7 mouse cellular contexts compared by ENCODE assay signal in the genomic region with DNA sequence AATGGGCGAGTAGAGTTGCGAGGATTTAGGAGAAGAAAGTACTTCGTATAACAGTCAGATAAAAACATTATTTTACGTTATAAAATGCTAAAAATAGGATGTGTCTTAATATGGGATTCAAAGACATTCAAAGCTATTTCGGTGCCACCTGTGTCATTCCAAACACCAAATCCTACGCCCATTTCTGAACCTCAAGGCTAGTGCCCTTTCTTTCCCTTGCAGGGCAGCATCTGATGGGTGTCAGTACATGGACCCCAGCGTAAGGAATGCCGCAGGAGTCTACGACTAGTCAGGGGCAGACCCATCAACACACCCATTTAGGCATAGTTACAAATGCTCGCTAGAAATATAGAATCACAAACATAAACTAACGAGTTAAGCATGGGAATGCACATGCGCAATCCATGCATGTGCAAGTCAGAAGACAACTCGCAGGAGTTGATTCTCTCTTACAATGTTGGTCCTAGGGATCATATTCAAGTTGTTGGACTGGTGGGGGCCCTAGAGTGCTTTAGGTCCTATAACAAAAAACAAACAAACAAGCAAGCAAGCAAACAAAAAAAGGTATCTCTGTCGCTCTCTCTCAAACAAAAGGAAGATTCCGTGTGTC.
DNase-seq lines count a peak whose midpoint lies in the region; ATAC-seq and TF ChIP-seq lines count a peak whose summit lies in the region.

No protein-coding gene starts in this region.

- H3K9me3 ChIP-seq in kidney, postnatal 0 days (replicated peaks; ENCODE audit: low read length): no peaks in the 10 kb centered on the region
- no peaks in the 10 kb centered on the region for H3K9me3 ChIP-seq in embryonic facial prominence, embryonic 10.5 days
- no peaks in the 10 kb centered on the region for H3K9me3 ChIP-seq in forebrain, postnatal 0 days (ENCODE audit: low read length)
- no peaks in the 10 kb centered on the region for H3K9me3 ChIP-seq in midbrain, postnatal 0 days (ENCODE audit: low read length)

- TF ChIP-seq CTCF in kidney, postnatal 0 days (IDR thresholded peaks at IDR 0.05; ENCODE audit: low read depth): no peak
- no peak for TF ChIP-seq CTCF in forebrain, postnatal 0 days (IDR thresholded peaks at IDR 0.05; ENCODE audit: low read depth)
- TF ChIP-seq CTCF in midbrain, postnatal 0 days (IDR thresholded peaks at IDR 0.05): no peak

- H3K27ac ChIP-seq in kidney, postnatal 0 days: no peak overlapping the region
- peak overlapping the region; percentile 71; the same call in 1 of the 2 replicates for H3K27ac ChIP-seq in embryonic facial prominence, embryonic 10.5 days (replicated peaks)
- peak overlapping the region; percentile 29; the same call in 1 of the 2 replicates for H3K27ac ChIP-seq in forebrain, postnatal 0 days (ENCODE audit: low read depth, low read length)
- no peak overlapping the region for H3K27ac ChIP-seq in midbrain, postnatal 0 days (ENCODE audit: low read depth, low read length)

- no peak overlapping the region for H3K4me2 ChIP-seq in kidney, postnatal 0 days (ENCODE audit: low read length)
- peak overlapping the region; percentile 60 for H3K4me2 ChIP-seq in forebrain, postnatal 0 days (ENCODE audit: low read depth)
- H3K4me2 ChIP-seq in midbrain, postnatal 0 days (ENCODE audit: low read depth, low read length, poor library complexity, severe bottlenecking): peak overlapping the region; percentile 62

- 51% methylated on average over 15 of the region's 15 CpGs for WGBS in kidney, postnatal 0 days
- WGBS in embryonic facial prominence, embryonic 10.5 days: 31% methylated on average over 15 of the region's 15 CpGs
- 25% methylated on average over 15 of the region's 15 CpGs for WGBS in forebrain, postnatal 0 days
- 29% methylated on average over 15 of the region's 15 CpGs for WGBS in midbrain, postnatal 0 days

- H3K27me3 ChIP-seq in kidney, postnatal 0 days (ENCODE audit: insufficient read depth, low read length): no peaks in the 10 kb centered on the region
- no peaks in the 10 kb centered on the region for H3K27me3 ChIP-seq in embryonic facial prominence, embryonic 10.5 days (replicated peaks; ENCODE audit: low read depth, poor library complexity, severe bottlenecking)
- H3K27me3 ChIP-seq in forebrain, postnatal 0 days (ENCODE audit: insufficient read depth, low read length): no peaks in the 10 kb centered on the region
- H3K27me3 ChIP-seq in midbrain, postnatal 0 days (ENCODE audit: insufficient read depth, low read length): no peaks in the 10 kb centered on the region

- no peaks in the 10 kb centered on the region for H3K36me3 ChIP-seq in kidney, postnatal 0 days (ENCODE audit: insufficient read depth, low read length)
- no peaks in the 10 kb centered on the region for H3K36me3 ChIP-seq in embryonic facial prominence, embryonic 10.5 days (replicated peaks)
- H3K36me3 ChIP-seq in forebrain, postnatal 0 days (ENCODE audit: insufficient read depth): no peaks in the 10 kb centered on the region
- H3K36me3 ChIP-seq in midbrain, postnatal 0 days (ENCODE audit: insufficient read depth, low read length): no peaks in the 10 kb centered on the region

- H3K9ac ChIP-seq in kidney, postnatal 0 days (ENCODE audit: low read depth, low read length): no peak overlapping the region
- no peak overlapping the region for H3K9ac ChIP-seq in forebrain, postnatal 0 days
- no peak overlapping the region for H3K9ac ChIP-seq in midbrain, postnatal 0 days (replicated peaks; ENCODE audit: low read length, poor library complexity, severe bottlenecking)

- no peaks in the 10 kb centered on the region for H3K4me1 ChIP-seq in kidney, postnatal 0 days (replicated peaks; ENCODE audit: insufficient read depth, low read length)
- peaks cover 35% of the 10 kb centered on the region for H3K4me1 ChIP-seq in embryonic facial prominence, embryonic 10.5 days
- H3K4me1 ChIP-seq in forebrain, postnatal 0 days (ENCODE audit: insufficient read depth): peaks cover 16% of the 10 kb centered on the region
- H3K4me1 ChIP-seq in midbrain, postnatal 0 days (ENCODE audit: insufficient read depth, low read length): peaks cover 5% of the 10 kb centered on the region; the same call in 1 of the 2 replicates

- DNase-seq in kidney, postnatal 0 days (ENCODE audit: low spot score): no peak
- DNase-seq in kidney, adult 8-10 months: no peak
- DNase-seq in embryonic facial prominence, embryonic 10.5 days (ENCODE audit: low spot score): peak; percentile 12
- DNase-seq in forebrain, postnatal 0 days: peak; percentile 44
- no peak for DNase-seq in midbrain, postnatal 0 days (ENCODE audit: low spot score)
- no peak for DNase-seq in testis, postnatal 10 days (ENCODE audit: low spot score)
- DNase-seq in layer of hippocampus, adult 8-10 months (ENCODE audit: low spot score in 2 of 2): no peak

- ATAC-seq in kidney, postnatal 0 days (replicated peaks; ENCODE audit: low FRiP score, low read depth): no peak
- no peak; the same call in 1 of the 2 replicates for ATAC-seq in forebrain, postnatal 0 days
- ATAC-seq in midbrain, postnatal 0 days (ENCODE audit: low FRiP score): no peak

- peak overlapping the region; percentile 35; the same call in 1 of the 2 replicates for H3K4me3 ChIP-seq in kidney, postnatal 0 days (replicated peaks; ENCODE audit: low read depth, low read length)
- peak overlapping the region; percentile 61 for H3K4me3 ChIP-seq in embryonic facial prominence, embryonic 10.5 days
- H3K4me3 ChIP-seq in forebrain, postnatal 0 days (ENCODE audit: low read depth, low read length): no peak overlapping the region
- H3K4me3 ChIP-seq in midbrain, postnatal 0 days (ENCODE audit: low read depth, low read length): no peak overlapping the region

Comparison
In these comparisons a context has a peak if more than half of its experiments do, and no peak if none do; other contexts are left out.
1. DNase-seq: peak in embryonic facial prominence, embryonic 10.5 days (single experiment) and forebrain, postnatal 0 days (single experiment); none in kidney, postnatal 0 days (single experiment), kidney, adult 8-10 months (0 of 2), midbrain, postnatal 0 days (single experiment), testis, postnatal 10 days (single experiment) and layer of hippocampus, adult 8-10 months (0 of 2).
2. H3K27ac ChIP-seq: peak in embryonic facial prominence, embryonic 10.5 days (single experiment) and forebrain, postnatal 0 days (single experiment); none in kidney, postnatal 0 days (single experiment) and midbrain, postnatal 0 days (single experiment).
3. H3K4me3 ChIP-seq: peak in kidney, postnatal 0 days (single experiment) and embryonic facial prominence, embryonic 10.5 days (single experiment); none in forebrain, postnatal 0 days (single experiment) and midbrain, postnatal 0 days (single experiment).